Mouse (Mus musculus): ENCODE results near the gene Emp3. TPM values are rescaled to one million over a fixed set of nuclear protein-coding genes. Genes with fewer than 3 reads are reported as not detected.
A peak's percentile ranks its signal among the peaks of the same experiment; 100 is the strongest.
"Not testable (repeated sequence)": the region's sequence is repeated elsewhere in the genome, so short reads cannot be mapped to it uniquely, and the experiment has no call there.

The Emp3 gene
- total RNA-seq (2021), result 100 to 1,000 TPM; 264 to 580 TPM
- long read RNA-seq, experiment 1, transcript Emp3-204 (3 exons, 380 nt), result minor isoform, 6 of 265 reads
- long read RNA-seq, experiment 1, transcript Emp3-202 (5 exons, 784 nt), result minor isoform, 8 of 265 reads
- long read RNA-seq, experiment 1, transcript Emp3-201 (5 exons, 736 nt), result major isoform, 234 of 265 reads
- long read RNA-seq, experiment 1, partial matches to known transcripts, result 13 of 265 reads
- long read RNA-seq, experiment 1, other reads (novel, unspliced or antisense), result 4 of 265 reads
- long read RNA-seq, experiment 2, transcript Emp3-201 (5 exons, 736 nt), result major isoform, 207 of 254 reads
- long read RNA-seq, experiment 2, transcript Emp3-204 (3 exons, 380 nt), result minor isoform, 7 of 254 reads
- long read RNA-seq, experiment 2, transcript Emp3-202 (5 exons, 784 nt), result minor isoform, 10 of 254 reads
- long read RNA-seq, experiment 2, partial matches to known transcripts, result 27 of 254 reads
- long read RNA-seq, experiment 2, other reads (novel, unspliced or antisense), result 1 of 254 reads

DNA sequence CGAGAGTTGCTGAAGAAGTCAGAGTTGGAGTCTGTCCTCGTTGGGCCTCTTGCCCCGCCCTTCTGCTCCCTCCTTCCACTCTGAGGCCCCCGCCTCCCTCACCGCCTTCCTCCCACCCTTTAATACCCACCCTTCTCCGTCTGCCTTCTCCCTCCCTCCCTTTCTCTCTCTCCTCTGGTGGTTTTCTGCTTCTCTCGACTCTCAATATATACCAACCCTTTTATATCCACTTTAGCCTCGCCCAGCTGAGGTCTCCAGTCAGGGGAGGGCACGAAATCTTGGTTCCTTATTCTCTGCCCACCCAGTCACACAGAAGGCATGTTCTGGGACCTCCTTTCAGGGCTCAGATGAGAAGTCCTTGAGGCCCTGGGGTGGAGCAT is at the start of gene Emp3:
Gene Emp3, minus strand, starts transcription at position 163 of the 380 bp plus-strand sequence.
- peak; percentile 68 to 83 for DNase-seq

DNA sequence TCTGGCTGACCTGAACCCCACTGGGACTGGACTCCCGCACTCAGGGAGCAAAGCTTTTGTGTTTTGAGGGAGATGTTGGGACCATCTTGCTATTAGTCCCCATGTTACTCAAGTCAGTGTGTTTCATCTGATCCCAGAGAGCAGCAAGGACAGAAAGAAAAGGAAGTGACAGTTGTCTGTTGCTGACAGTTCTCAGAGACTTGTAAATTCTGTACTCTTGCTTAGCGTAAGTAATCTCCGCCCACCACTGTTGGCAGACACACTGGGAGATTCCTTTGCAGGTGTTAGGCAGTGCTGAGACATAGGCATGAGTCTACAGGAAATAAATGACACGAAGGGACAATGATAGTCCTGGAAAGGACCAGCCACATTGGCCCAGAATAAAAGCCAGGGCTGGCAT is 35.4 kb upstream of the Emp3 start:
- no peak for DNase-seq

DNA sequence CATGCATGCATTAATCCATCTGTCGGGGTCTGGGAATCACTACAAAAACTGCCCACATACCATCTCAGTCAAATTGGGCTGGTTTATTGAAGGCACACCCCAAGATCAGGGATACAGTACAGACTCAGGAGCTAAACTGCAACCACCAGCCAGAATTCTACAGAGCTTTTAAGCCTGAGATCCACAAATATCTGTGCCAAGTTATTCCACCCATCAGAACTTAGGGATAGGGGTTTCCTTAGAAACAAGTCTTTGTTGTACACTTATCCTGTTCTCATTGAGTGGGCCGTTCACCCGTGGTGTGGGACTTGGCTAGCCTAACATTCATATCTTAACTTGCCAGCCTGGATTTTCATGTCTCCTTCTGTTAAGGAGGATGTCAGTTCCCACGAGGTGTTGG is 27.9 kb upstream of the Emp3 start:
- DNase-seq, result no peak

DNA sequence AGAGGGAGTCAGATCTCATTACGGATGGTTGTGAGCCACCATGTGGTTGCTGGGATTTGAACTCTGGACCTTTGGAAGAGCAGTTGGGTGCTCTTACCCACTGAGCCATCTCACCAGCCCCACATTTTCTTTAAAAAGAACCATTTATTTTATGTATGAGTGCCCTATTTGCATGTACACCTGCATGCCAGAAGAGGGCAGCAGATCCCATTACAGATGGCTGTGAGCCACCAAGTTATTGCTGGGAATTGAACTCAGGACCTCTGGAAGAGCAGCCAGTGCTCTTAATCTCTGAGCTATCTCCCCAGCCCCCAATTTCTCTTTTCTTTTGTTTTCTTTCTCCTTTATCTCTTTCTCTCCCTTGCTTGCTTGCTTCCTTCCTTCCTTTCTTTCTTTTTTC is 22.1 kb upstream of the Emp3 start:
- DNase-seq, result not testable (repeated sequence)

DNA sequence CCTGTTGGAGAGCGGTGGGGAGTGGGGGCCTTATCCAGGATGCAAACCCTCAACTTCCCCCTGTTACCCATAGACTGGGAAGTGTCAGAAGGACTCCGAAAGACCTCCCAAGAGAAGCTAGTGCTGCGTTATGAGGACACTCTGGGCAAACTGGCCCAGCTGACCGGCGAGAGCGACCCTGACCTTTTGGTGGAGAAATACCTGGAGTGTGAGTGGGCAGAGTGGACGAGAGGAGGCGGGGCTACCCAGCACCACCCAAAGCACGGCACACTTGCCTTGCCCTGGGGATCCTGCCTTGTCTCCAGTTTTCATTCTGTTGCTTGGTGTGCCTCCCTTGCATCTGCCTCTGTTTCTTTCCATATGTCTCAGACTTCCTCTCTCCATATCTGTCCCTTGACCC is 20.8 kb upstream of the Emp3 start:
- DNase-seq, result peak; percentile 87 to 89

DNA sequence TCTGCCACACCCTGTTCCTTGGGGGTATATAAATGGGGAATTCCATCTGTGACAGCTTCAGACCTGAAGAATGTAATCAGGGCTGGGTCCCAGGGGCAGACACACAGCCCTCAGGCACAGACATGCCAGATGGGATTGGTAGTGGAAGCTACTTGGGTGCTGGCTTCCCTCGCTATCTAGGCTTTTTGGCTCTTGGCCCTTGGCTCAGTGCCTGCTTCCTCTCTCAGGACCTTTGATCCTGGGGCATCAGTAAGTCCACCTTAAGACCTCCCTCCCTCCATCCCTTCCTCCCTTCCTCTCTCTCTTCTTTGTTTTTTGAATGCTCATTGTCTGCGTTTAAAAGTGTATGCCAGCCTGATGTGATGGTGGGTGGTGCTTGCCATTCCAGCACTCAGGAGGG is 18.6 kb upstream of the Emp3 start:
- DNase-seq, result no peak

DNA sequence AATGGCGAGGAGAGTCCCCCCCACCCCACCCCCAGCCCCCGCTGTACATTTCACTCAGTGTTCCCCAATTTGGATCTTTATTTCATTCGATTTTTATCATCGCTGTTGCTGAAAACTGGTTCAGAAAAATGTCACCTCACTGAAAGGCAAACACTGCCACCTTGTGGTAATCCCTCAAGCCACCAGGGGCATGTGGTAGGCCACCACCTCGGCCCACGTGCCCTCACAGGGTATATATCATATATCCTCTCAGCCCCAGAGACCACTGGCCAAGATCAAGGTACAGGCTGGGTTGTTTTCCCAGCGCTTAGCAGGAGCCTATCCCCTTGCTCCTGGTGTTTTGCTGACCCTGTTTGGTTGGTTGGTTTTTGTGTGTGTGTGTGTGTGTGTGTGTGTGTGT is 13.9 kb upstream of the Emp3 start:
- DNase-seq, result peak; percentile 66 to 80

DNA sequence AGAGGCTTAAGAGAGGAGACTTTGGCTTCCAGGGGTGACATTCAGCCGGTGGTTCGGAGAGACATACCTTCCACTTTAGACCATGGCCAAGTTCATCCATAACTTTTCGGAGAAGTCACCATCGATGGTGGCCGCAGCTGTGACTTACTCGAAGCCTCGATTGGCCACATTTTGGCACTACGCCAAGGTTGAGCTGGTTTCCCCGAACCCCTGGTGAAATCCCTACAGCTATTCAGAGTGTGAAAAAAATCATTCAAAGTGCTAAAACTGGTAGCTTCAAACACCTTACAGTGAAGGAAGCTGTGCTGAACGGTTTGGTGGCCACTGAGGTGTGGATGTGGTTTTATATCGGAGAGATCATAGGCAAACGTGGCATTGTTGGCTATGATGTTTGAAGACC is 12.6 kb upstream of the Emp3 start:
- DNase-seq, result not testable (repeated sequence)

DNA sequence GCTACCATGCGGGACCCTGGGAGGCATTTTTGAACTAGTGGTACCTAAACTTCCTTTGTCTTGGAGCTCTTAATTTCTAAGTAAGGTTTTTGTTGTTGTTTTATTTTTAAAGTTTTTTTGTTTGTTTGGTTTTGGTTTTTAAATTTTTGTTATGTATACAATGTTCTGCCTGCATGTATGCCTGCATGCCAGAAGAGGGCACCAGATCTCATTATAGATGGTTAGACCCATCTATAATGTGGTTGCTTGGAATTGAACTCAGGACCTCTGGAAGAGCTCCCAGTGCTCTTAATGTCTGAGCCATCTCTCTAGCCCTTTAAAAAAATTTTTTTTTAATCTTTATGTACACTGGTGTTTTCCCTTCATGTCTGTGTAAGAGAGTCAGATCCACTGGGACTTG is 8.5 kb upstream of the Emp3 start:
- no peak for DNase-seq

DNA sequence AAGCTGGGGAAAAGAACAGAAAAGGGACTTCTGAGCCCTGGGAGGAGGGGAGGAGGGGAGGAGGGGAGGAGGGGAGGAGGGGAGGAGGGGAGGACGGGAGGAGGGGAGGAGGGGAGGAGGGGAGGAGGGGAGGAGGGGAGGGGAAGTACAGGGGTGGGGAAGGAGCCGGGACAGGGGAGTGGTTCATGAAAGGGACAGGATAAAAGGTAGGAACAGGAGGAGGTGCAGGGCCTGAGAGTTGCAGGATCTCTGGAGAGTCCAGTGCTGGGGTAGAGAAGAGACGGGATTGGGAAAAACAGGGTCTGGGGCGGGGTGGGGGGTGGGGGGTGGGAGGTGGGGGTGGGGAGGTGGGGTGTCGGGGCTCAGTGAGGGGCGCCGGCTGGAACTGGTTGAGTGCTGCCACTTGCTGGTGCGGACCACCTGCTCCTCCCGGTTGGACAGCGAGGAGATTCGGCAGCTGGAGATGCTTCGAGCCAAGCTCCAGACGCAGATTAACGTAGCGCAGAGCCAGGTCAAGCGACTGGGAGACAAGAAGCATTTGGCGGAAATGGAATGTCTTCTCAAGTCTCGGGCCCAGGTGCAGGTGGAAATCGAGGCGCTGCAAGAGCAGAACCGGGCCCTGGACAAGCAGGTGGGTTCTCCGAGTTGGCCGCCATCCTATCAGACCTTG is 7.6 kb upstream of the Emp3 start:
- no peak for DNase-seq

DNA sequence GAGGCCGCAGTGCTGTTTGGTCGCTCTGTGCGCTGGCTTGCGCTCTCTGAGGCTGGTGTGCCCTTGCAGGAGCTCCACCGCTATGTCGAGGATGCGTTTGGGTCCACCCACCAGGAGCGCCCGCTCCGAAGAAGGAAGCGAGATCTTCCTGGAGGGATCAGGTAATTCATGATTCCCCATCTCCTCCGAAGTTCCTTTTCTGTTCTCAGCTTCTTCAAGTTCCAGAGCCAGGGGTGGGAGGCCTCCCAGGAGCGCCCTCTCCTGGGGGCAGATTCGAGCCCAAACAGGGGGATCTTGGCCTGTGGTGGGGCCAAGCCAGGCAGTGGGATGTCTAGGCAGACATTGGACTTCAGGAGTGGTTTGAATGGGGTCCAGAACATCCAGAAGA is 3.2 kb upstream of the Emp3 start:
- DNase-seq, result peak; percentile 45 to 62

DNA sequence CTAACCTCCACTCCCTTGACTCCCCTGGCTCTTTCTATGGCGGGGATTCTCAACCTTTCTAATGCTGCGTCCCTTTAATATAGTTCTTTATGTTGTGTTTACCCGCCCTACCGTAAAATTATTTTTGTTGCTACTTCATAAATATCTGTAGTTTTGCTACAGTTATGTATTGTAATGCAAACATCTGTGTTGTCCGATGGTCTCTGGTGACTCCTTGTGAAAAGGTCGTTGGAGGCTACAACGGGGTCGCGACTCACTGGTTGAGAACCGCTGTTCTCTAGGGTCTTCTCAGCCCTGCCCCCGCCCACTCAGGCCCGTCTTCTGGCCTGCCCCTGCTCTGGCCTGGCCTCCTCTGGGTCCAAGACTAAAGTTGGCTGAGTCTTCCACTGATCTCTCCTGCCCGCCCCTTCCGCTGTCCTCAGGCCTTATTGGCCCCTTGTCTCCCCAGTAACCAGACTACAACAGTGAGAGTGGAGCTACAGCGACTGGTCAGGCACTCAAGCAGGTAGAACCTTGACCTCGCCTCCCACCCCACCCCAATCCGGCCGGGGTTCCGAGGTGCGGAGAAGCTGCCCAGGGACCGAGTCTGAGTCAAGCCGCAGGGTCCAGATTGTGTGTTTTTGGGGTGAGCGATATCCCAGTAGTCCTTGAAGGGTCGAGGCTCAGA is 2.7 kb upstream of the Emp3 start, which contains the start of gene Ccdc114:
Gene Ccdc114, plus strand, starts transcription at position 311 of the 667 bp plus-strand sequence.
- peak; percentile 89 to 90 for DNase-seq

DNA sequence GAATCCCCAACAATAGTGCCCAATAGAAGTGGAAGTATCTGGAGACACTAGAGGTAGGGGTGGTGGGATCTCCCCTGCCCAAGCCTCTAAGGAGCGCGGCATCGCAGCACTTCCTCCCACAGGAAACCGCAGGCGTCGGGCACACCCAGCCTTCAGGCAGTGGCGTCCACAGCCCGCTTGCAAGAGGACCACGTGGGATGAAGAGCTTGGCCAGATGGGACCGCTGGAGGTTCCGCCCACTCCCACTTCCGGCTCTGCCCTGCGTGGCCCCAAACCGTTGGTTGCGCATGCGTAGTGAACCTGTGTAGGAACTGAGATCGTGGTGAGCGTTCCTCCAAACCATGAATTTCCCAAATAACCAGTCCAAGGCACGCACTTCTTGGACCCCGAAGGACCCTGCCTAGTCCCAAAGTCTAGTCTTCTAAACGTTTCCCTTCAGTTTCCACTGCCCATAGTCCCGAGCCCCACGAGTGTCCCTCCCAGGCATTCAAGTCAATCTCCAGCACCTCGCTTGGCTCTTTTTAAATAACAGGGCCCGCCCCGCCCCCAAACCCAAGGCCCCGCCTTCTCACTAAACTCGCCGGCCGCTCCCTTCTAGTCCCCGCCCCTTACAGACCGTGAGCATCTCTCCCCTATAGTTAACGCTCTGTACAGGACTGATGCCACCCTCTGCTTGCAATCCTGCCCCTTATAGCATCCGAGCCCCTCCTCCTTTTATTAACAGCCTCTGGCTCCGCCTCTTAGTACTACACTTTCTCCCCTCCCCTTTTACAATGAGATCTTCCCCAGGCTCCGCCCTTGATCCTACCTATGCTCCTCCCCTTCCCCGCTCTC is 1.9 kb upstream of the Emp3 start:
- peak; percentile 95 to 96 for DNase-seq

DNA sequence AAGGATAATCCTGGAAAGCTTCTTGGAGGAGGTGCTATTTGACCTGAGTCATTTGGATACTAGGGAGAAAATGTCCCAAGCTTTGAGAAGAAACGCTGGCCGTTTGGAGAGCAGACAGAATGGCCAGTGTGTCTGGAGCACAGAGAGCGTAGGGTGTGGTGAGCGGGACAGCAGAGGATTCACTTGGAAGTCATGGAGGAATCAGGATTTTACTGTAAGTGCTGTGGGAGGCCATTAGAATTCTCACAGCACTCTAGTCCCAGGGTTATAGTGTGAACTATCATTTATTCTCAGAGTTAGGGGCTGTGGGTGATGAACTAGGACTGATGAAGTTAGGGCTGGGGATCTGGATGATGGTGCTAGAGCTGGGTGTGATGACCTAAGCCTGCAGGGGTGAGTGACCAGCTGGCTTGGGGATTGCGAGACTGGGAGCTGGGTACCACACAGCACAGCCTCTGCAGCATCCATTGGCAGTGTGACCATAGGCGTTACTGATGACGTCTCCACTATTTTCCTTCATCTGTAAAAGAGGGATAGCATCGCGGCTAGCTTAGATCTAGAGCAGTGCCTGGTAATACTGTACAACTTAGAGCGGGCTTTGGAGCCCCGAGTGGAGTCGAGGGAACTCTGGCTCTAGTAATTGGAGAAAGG is 871 bp upstream of the Emp3 start:
- DNase-seq, result no peak

DNA sequence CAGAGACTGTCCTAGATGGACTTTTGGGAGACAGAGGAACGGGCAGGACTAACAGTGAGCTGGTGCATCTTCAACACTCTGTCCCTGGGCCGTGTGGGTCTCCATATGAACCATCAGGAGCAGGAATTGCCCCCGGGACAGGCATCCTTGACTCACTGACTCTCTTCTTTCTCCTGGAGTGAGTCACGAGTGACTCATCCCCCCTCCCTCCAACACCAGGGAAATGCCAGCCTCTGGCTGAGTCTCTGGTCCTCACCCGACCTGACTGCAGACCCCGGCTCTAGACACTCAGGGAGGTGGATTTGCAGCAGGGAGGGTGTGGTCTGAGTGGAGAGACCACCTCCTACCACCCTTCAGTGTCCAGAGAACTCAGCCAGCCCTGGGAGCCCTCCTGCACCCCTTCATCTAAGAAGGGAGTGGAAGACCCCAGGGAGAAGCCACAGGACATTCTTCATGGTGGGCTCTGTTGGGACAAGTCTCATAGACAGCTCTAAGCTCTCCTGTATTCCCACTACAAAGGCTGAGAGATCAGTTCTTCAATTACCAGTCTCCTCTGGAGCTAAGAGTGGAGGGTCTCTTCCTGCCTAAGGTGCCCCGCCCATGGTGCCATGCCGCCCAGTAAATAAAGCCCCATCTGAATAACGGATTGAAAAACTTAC is 492 bp downstream of the Emp3 start:
- peak; percentile 87 to 90 for DNase-seq

DNA sequence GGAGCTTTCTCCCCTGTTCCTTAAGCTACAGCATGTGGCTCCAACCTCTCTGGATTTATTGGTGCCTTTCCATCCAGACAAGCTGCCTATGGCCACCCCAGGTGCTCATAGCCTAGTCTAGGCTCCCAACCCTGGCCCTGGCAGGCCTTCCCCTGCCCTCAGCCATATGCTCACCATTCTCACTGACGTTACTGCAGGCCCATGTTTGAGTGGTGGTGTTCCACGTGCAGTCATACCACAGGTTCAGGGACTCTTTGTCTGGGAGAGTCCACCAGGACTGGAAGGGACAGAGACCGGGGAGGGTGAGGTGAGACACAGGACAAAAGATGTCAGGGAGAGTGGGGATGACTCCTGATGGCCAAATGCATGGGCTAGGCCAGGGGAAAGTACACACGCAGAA is 1.4 kb downstream of the Emp3 start:
- DNase-seq, result no peak

DNA sequence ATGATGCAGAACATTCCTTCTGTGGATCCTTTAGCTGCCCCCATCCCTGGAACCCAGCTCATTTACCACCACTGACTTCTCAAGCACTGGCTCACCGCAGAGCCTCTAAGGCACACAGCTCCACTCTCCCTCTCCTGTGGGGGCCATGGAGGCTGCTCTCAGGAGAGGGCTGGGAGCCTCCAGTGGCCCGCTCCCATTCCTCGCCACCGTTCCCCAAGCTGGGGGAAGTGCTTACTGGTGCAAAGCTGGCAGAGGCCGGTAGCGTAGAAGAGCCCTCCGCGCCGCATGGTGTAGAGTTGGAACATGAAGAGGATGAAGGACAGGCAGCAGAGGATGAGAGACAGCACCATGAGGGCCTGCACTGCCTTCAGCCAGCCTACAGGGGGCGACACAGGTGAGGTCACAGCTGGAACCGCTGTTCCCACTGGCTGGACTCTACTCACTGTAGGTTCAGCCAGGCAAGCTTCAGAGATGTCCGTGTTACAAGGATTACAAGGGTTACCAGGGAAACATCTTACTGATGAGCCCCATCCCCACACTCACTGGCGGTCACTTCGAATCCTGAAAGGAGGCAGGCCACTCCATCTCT is 2.0 kb downstream of the Emp3 start:
- peak in 1 of 2 experiments; percentile 42 for DNase-seq

DNA sequence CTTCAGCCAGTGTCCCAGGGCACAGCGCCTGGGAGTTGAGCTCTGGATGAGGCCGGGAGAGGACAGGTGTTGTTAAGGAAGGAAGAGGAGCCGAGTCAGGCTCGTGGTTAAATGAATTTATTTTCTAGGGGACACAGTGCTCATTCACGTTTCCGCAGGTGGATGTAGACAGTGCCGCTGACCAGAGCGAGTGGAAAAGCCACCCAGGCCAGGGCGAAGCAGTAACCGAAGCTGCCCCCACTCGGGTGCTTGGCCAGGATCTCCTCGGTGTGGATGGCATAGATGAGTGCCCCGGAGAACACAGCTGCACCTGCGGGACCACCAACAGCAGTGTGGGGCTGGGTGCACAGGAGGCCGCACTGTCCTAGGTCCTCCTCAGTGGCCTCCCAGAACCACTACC is 3.3 kb downstream of the Emp3 start:
- no peak for DNase-seq

DNA sequence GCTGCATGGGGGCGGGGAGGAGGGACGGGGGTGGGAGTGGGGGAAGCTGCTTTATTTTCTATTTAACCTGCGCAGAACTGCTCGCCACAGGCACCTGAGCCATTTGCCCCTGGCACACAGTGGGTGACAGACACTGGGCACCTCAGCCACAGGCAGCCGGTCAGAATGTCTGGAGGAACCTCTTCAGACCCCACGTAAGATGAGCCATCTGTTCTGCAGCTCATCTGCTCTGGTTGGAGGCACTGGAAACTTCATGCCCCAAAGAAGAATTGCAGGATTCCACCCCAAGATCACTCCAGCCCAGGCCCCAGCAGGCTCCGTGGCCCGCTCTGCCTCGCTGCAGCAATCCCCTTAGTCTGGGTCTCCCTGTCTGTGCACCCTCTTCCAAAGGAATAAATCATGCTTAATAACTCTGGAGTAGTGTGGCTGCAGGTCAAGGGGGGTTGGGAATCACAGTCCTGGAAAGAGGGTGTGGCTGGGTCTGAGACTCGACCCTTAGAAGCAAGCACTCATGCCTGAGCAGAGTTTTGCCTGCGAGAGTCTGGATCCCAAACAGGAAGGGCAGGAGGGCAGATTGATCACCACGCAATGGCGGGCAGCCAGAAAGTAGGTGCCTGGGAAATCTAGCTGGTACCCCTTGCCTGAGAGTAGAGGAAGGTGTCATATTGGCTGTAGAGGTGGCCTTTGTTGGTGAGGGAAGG is 4.0 kb downstream of the Emp3 start:
- DNase-seq, result peak; percentile 50 to 53

All from adrenal gland, postnatal 36 days (tissue).